Mouse (Mus musculus) cerebellum, postnatal 25 days (tissue): ENCODE data around the gene Tbp.
"Not testable (repeated sequence)": the region's sequence is repeated elsewhere in the genome, so short reads cannot be mapped to it uniquely, and the experiment has no call there.

Experiments used
- DNase-seq, 2 experiments: peaks; one replicate each; pipeline ENCODE4 v3.0.0; 2021; ENCODE audit warnings: mixed read lengths in 2 of 2

The Tbp gene

GRCm38 (mm10) chr17:15540309-15540708, 40.6 kb downstream of the Tbp start:
- no peak for DNase-seq

- DNase-seq = not testable (repeated sequence)
These were observed 44.2 kb downstream of the Tbp start for GRCm38 (mm10) chr17:15543868-15544267.

- no peak for DNase-seq
These were observed 46.8 kb downstream of the Tbp start for GRCm38 (mm10) chr17:15546440-15546839.

GRCm38 (mm10) chr17:15549713-15550112, 50.0 kb downstream of the Tbp start:
- no peak for DNase-seq

GRCm38 (mm10) chr17:15559946-15560345, 60.3 kb downstream of the Tbp start:
- DNase-seq = no peak

- peak; percentile 100 for DNase-seq
These were observed 64.6 kb downstream of the Tbp start, which contains the start of gene Prdm9 for GRCm38 (mm10) chr17:15564014-15564927. TSS of gene Prdm9 (minus strand) at chr17:15564354.

- DNase-seq = peak; percentile 11 to 31
These were observed 65.2 kb downstream of the Tbp start for GRCm38 (mm10) chr17:15564928-15565300.

- DNase-seq = no peak
These were observed 67.2 kb downstream of the Tbp start for GRCm38 (mm10) chr17:15566908-15567307.

GRCm38 (mm10) chr17:15575056-15575455, 75.4 kb downstream of the Tbp start:
- DNase-seq = no peak

- peak; percentile 5 to 33 for DNase-seq
These were observed 77.6 kb downstream of the Tbp start for GRCm38 (mm10) chr17:15577291-15577694.
